Mouse (Mus musculus) lung, postnatal 0 days (tissue): ENCODE measurements at regions not wholly inside any gene's neighbourhood (a gene's known extent, or its start where the extent isn't known, plus 50 kb on each side); places are given as distances from the start of the nearest gene placed in this dataset.

Experiments used
- CTCF ChIP-seq: IDR thresholded peaks from 2 replicates; pipeline ENCODE4 v1.5.1; 2016; ENCODE audit warnings: antibody characterized with exemption, mild to moderate bottlenecking
- EP300 ChIP-seq: IDR thresholded peaks from 2 replicates; pipeline ENCODE4 v1.6.1; 2016; ENCODE audit warnings: antibody characterized with exemption, mild to moderate bottlenecking, control low read depth

DNA sequence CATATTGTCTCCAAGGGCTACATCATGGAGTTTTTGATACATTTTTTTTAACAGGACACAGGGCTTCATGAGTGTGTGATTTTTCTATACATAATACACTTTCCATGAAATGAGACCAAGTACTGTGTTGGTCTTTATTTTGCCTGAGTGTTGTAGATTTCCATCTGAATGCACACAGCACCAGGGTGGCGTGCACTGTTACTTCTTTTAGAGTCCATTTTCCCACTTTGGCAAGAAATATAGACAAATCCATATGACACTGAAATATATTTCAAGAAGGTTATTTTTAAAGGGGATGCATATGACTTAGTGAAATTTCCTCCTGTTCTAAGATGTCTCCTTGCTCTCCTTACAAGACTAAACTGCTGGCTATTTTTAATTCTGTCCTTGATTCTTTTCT is 591.1 kb upstream of the Cdh6 start:
- TF ChIP-seq CTCF (no peak), EP300 (no peak)
